Mouse (Mus musculus): ENCODE results near the gene Foxn4. TPM values are rescaled to one million over a fixed set of nuclear protein-coding genes. Genes with fewer than 3 reads are reported as not detected.
A peak's percentile ranks its signal among the peaks of the same experiment; 100 is the strongest.

Foxn4 gene
- not detected for total RNA-seq (2021)
- long read RNA-seq, experiment 1, result 0 reads
- long read RNA-seq, experiment 2, result 0 reads

DNA sequence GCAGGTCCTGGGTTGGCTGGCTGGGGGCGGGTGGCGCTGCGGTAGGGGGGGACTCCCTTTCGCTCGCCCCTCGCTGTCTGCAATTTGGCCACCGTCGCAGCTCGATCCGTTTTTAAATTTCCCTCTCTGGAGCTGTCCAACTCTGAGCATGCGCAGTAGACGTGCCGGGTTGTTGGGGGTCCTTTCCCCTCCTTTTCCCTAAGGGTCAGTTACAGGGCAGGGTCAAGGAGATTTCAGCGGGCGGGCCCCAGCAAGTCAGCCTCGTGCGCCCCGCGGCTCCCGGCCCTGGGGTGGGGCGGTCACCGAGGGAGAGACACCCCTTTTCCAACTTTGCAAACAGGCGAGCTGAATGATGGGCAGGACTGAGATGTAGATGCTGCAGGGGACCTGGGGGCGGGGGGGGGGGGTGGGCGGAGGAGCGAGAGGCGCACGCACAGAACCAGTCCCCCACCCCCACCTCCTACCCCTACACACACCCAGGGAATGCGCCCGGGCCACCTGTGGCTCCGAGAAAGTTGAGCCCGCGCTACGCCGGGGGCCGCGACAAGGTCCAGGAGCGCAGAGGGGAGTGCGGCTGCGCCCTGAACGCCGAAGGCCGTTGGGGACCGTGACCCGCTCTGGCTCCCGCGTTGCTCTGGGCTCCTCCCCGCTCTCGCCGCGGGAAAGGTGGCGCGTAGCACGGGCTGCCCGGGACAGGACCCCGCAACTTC is at the start of gene Foxn4:
TSS of gene Foxn4 (minus strand) at position 115 of the 710 bp plus-strand sequence.
- intact Hi-C loops (cut with DNase I), result no loop called here
- no peak for DNase-seq

DNA sequence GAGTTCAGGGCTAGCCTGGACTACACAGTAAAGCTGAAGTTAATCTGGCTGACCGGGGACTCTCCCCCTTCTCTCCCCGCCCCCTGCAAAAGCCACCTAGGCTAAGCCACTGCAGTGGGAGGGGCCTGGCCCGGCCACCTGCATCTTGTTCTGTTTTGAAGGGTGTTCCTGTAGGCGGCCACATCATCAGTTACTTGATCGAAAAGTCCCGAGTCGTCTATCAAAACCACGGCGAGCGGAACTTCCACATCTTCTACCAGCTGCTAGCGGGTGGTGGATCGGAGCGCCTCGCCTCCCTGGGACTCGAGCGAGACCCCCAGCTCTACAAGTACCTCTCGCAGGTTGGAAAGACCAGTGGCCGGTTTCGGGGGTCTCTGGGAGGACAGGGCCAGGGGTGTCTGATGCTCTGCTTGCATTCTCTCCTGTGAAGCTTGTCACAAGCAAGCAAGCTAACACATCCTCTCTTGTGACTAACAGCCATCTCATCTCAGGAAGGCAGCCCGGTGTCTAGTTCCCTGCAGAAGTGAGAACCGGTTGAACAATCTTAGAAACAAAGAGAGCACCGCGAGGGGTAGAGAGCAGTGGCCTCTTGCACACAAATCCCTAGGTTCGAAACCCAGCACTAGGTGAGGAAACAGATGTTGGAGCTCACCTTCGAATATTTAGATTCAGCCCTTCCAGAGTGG is 49.6 kb upstream of the Foxn4 start:
- DNase-seq, result no peak
- intact Hi-C loops (cut with DNase I), result loop anchor here (10.0 kb wide), 1 partner anchor 258 kb away; the partner anchor contains the start of gene Usp30

GRCm38 (mm10) chr5:114309680-114310036 is 36.1 kb upstream of the Foxn4 start:
- intact Hi-C loops (cut with DNase I), result loop anchor here (1.0 to 5.0 kb wide), 2 partner anchors 61 to 73 kb away; partner anchors contain the start of genes Kctd10 and Ube3b
- no peak for DNase-seq

DNA sequence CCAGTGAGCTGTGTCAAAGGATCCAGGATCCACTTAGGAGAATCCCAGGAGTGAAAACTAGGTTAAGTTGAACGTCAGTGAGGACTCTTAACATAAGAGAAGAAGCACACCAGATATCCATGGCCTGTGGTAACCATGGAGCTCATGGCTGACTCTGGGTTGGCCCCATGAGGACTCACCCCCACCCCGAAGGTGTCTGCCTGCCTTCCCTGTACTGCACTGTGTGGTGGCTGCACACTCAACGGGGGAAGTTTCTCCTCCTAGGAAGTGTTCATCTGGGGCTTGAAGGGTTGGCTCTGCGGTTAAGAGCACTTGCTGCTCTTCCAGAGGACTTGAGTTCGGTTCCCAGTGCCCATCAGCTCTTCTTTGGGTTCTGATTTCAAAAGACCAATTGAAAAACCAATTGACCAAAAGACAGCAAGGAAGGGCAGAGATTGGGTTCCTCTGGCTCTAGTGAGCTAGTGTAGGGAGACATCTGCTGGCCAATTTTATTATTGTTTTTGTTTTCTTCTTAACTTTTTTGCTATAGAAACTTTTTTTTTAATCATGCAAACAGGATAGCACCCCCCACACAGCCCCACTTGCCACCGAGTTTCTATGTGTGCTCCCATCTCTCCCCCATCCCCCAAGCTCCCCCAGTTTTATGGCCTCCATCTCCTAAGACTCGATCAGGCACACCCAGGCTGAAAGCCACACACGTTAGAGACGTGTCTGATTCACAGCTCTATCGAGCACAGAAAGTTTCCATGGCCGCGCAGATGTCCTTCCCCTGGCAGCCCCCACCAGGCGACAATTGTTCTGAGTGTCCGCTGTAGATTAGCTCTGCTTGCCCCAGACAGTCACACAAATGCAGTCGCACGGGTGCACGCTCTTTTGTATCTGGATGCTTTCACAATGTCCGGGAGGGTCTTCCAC is 35.4 kb upstream of the Foxn4 start:
- DNase-seq, result no peak
- intact Hi-C loops (cut with DNase I), result loop anchor here (1.0 kb wide), 1 partner anchor 61 kb away; no protein-coding TSS in a partner anchor

DNA sequence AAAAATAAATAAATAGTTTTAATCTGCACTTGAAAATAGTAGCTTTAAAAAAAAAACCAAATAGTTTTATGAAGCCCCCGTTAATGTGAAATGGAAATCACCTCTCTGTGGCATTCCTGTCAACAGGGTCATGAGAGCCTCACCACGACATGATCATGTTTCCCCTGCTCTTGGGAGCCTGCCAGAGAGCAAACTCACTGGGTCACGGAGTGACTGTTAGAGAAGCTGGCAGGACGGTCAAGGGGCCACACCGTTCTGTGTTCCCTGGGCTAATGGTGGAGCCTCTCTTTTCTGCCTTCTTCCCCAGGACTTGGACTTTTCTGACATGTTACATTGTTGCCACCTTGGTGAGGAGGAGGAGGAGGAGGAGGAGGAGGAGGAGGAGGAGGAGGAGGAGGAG is 32.9 kb upstream of the Foxn4 start:
- DNase-seq, result peak in 1 of 2 experiments; percentile 37
- intact Hi-C loops (cut with DNase I), result no loop called here

DNA sequence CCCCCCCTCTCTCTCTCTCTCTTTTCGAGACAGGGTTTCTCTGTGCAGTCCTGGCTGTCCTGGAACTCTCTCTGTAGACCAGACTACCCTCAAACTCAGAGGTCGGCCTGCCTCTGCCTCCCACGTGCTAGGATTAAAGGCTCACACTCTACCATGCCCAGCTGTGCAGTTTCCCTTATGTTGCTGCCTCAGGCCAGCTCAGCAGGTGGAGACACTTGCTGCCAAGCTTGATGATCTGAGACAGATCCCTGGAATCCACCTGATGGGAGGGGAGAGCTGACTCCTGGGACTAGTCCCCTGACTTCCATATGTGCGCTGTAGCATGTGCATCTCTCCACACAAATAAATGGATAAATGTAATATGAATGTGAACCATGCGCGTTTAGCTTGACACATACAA is 29.6 kb upstream of the Foxn4 start:
- DNase-seq, result no peak
- intact Hi-C loops (cut with DNase I), result no loop called here

DNA sequence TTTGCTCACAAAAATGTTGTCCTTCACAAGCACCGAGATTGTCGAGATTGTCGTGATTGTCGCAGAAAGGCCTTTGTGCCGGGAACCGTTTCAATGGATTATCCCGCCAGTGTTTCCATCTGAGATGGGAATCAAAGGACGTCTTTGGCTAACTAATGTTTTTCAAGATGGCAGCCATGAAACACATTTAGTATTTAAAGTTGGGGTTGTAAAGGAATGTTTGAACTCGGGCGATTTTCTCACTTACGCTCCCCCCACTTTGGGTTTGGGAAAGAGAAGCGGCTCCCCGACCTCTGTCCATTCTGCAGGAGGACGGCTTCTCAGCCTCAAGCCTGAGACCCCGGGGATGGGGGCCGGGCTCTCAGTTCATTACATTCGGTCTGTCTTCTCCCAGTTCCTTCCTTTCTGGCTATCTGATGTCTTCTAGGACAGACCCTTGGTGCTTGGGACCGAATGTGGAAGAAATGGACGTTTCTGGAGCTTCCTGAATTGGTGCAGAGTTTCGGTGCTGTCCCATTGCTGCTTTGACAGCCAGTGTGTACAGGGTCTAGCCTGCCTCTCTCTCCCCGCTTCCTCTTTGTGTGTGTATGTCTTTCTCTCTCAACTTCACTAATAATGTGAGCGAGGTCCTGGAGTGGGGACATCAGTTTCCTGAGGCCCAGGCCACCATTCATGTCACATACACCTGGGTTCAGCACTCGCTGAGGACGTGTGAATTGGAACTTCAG is 26.4 kb upstream of the Foxn4 start:
- DNase-seq, result no peak
- intact Hi-C loops (cut with DNase I), result no loop called here

DNA sequence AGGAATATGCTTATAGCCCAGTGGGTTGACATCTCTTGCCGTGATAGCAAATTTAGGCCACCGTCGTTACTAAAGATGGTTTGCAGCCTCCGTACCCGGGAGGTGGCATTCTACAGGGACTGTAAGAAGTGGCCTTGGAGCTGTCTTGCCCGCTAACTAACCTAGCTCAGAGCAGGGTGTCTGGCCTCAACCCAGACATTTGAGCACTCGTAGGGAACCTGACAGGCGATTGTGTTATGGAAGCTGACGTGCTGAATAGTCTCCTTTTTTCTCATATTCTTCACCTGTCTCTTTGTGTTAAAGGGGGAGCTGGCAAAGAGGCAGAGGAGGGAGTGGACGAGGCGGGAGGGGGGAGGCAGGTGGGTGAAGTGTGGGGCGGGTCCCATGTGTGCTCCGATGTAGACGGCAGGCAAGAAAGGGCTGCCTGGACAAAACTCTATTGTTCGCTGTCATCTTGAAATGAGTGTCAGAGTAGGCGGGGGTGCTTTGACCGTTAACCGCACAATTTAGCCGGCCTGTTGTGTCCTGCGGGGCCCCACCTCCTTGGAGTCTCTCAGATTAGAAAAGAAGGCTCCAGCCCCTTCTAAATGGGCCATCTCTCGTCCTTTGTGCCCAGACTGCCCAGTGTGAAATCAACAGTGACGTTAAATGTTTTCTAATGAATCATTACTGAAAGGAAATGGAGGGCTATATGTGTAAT is 25.7 kb upstream of the Foxn4 start:
- intact Hi-C loops (cut with DNase I), result no loop called here
- no peak for DNase-seq

- DNase-seq, result no peak
- intact Hi-C loops (cut with DNase I), result no loop called here
Measured at GRCm38 (mm10) chr5:114298212-114298894, 24.7 kb upstream of the Foxn4 start.

DNA sequence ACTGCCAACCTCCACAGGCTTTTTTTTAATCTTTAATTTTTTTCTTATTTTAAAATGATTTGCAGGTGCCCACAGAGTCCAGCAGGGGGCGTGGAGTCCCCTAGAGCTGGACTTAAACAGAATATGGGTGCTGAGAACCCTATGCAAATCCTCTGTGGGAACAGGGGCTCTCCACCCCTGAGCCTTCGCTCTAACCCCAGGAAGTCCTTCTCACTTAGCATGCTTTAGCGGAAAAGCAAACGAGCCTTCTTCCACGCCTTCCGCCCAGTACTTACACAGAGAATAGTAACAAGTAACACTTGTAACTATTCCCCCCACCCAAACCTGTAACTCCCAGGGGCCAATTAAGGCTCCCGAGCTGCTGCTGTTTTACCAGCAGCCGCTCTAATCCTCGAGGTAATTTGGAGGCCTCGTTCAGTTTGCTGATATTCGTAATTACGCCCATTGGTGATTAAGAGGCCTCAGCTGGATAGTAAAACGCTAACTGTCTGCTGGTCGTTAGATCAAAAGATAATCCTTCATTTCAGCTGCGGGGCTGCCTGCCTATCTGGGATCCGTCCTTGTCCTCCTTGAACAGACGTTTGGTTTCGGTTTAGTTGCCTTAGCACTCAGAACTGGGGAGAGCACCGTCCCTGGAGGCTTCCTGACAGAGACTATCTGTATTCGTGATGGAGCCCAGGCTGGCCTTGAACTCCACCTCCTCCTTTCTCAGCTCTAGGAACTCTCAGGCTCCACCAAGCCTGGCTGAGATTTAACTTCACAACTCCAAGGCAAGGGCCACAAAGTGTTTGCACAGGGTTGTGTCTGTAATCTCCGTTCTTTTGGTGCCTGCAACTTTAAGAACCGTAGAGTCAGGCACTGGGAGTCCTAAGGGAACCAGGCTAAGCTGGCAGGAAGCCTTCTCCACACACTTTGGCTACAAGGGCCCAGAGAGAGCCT is 23.4 kb upstream of the Foxn4 start:
- DNase-seq, result peak in 1 of 2 experiments; percentile 28
- intact Hi-C loops (cut with DNase I), result no loop called here

DNA sequence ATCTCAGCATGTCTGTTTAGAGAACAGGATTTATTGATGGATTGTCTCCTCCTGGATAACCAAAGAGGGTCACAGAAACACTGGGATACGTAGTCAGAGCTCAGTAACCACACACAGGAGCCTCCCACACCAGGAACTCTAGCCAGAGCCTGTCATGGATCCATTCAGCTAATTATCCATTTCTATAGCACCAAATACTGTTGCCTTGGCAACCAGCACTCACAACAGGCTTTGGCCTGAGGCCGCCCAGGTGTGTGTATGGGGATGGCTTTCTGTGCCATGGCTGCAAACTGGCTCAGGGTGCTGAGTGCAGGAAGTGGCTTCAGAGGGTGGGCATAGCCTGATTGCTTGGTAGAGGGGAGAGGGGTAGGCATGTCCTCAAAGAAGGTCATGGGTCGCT is 16.4 kb upstream of the Foxn4 start:
- intact Hi-C loops (cut with DNase I), result no loop called here
- no peak for DNase-seq

DNA sequence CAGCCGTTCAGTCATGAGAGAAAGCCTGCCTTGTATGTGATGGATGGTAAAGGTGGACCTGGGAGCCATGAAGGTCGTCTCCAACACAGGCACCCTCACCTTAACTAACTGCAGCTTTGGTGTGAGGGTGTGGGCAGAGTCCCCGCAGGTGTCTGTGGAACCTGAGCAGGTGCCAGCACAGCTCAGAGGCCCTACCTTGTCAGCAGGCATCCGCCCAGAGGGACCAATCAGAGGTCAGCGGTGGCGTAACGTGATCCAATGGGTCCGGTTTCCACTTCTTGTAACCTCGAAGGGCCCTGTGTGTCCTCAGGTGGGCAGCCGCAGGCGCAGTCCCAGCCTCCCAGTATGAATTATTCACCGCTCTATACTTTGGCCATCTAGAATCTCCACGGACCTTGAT is 15.3 kb upstream of the Foxn4 start, which contains the start of gene Myo1h:
TSS of gene Myo1h (plus strand) at position 293 of the 400 bp plus-strand sequence.
- intact Hi-C loops (cut with DNase I), result no loop called here
- DNase-seq, result no peak

DNA sequence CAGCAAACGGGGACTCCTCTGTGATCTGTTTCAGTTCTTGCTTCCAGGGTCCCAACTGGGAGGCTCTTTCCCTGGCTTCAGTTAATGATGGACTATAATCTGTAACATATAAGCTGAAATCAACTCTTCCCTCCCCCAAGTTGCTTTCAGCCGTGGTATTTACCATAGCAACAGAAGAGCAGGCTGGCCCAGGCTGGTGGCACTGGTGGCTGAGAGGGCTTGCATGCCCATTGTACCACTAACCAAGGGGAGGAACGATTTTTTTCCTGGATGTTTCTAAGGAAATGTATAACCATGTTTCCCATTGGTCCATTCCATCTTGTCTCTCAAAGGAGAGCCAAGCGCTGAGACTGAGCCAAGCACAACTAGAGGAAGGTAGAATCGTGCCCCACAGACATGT is 14.8 kb upstream of the Foxn4 start:
- intact Hi-C loops (cut with DNase I), result no loop called here
- DNase-seq, result no peak

DNA sequence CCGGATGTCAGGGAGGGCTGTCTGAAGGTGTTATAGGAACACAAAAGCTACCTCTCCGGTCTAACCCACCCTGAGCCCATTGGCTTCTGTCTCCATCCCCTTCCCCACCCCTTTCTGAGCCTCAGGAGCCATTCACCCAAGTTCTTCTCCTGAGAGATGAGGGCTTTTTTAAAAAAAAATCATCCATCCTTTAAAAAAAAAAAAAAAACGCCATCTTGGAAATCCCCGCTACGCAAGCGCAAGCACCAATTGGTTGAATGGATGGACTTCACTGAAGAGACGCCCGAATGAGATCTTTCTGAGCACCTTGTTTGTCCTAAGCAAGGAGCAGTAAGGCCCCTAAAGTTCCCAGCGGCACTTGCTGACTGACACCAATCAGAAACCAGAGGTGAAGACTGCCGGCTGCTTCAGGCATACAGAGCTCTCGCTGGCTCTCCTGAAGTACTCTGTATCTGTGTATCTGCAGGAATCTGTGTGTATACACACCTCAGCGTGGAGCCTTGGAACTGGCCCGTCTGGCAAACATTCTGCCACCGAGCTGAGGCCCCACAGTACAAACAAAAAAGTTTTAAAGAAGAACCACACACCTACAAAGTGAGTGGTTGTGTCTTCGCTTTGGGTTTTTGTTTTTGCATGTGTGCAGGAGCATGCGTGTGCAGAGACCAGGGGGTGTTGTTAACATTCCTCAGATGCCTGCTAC is 13.4 kb upstream of the Foxn4 start:
- intact Hi-C loops (cut with DNase I), result no loop called here
- no peak for DNase-seq

DNA sequence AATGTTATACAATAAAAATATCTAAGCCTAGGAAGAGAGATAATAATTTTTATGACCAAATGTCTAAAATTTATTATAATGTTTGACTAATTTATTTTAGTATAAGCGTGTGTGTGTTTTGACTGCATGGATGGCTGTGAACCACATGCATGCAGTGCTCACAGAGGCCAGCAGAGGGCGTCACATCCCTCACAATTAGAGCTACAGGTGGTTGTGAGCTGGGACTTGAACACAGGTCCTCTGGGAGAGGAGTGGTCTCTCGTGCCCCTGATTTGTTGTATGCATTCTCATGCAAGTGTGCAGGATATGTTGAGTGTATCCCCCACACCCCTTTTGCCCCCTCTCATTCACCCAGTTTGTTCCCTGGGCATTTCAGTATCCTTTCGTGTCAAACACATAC is 12.5 kb upstream of the Foxn4 start:
- intact Hi-C loops (cut with DNase I), result no loop called here
- no peak for DNase-seq

DNA sequence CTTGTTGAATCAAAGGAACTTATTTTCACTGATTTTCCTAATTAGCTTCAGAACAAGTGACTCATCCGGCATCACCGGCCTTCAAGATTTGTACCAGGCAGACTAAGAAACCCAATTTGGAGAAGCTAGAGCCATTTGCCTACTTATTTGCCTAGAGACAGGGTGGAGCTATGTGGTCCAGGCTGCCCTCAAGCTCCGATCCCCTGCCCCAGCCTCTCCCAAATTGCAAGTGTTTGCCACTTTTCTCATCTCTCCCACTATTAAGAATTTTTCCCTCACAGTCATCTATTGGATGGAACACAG is 11.7 kb upstream of the Foxn4 start:
- DNase-seq, result no peak
- intact Hi-C loops (cut with DNase I), result no loop called here

GRCm38 (mm10) chr5:114284604-114285397 is 11.2 kb upstream of the Foxn4 start:
- DNase-seq, result no peak
- intact Hi-C loops (cut with DNase I), result no loop called here
